In the genomic region with DNA sequence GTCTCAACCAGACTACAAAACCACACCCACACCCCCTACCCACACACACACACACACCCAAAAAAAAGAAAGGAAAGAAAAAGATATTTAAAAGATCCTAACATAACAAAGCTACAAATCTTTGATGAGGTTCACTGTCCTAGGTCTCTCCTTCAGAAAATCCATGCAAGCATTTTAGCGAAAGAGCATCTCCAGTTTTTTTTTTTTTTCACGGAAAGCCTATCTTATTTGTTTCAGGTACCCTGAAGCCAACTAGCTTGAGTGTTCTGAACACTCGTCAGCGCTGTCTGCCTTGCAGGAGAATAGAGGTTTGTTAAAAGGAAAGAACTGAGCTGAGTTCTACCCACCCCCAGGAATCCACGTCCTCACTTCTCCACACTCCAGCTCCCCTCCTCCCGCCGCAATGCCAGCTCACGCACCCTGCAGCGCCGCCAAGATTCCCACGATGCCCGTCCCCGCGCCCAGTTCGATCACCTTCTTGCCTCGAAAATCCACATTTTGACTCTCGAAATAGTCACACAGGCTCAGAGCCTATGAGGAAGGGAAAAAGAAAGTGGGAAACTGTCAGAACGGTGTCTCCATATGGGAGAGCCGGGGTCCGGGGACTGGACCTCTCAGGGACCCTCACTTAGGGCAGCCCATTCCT, we compare ENCODE assay signal across 8 mouse cellular contexts. TPM values are rescaled to one million over a fixed set of nuclear protein-coding genes. Genes with fewer than 3 reads are reported as not detected.
DNase-seq lines count a peak whose midpoint lies in the region; ATAC-seq and TF ChIP-seq lines count a peak whose summit lies in the region.

No protein-coding gene starts in this region.

- peaks cover 9% of the 10 kb centered on the region; the same call in 1 of the 2 replicates for H3K27me3 ChIP-seq in spleen, adult 2 months (ENCODE audit: control insufficient read depth, insufficient read depth, low read length)
- peaks cover 11% of the 10 kb centered on the region; the same call in 1 of the 2 replicates for H3K27me3 ChIP-seq in hindbrain, embryonic 14.5 days (ENCODE audit: control insufficient read depth, insufficient read depth, low read length)
- peaks cover 20% of the 10 kb centered on the region for H3K27me3 ChIP-seq in liver, embryonic 14.5 days (ENCODE audit: control insufficient read depth, insufficient read depth, low read length)
- H3K27me3 ChIP-seq in stomach, embryonic 15.5 days (replicated peaks), result no peaks in the 10 kb centered on the region

- H3K4me3 ChIP-seq in spleen, adult 2 months (ENCODE audit: extremely low read depth, insufficient read depth, insufficient read length), result peak overlapping the region; percentile 75
- peak overlapping the region; percentile 63 for H3K4me3 ChIP-seq in hindbrain, embryonic 14.5 days (replicated peaks; ENCODE audit: low read length)
- peak overlapping the region; percentile 60 to 66 for H3K4me3 ChIP-seq in liver, embryonic 14.5 days (ENCODE audit: insufficient read depth in 1 of 2, low read depth in 2 of 2, low read length in 2 of 2)
- peak overlapping the region; percentile 96 for H3K4me3 ChIP-seq in stomach, embryonic 15.5 days (replicated peaks)

- peak overlapping the region; percentile 82 for H3K9ac ChIP-seq in hindbrain, embryonic 14.5 days
- peak overlapping the region; percentile 50 for H3K9ac ChIP-seq in liver, embryonic 14.5 days (replicated peaks)
- peak overlapping the region; percentile 63 for H3K9ac ChIP-seq in stomach, embryonic 15.5 days

- TF ChIP-seq POLR2A in spleen, adult 2 months (IDR thresholded peaks at IDR 0.05; ENCODE audit: low read depth, low read length), result no peak

- TF ChIP-seq EP300 in liver, embryonic 14.5 days (IDR thresholded peaks at IDR 0.05; ENCODE audit: low read depth), result no peak

- H3K27ac ChIP-seq in spleen, adult 2 months (ENCODE audit: insufficient read depth, low read length), result no peak overlapping the region
- H3K27ac ChIP-seq in hindbrain, embryonic 14.5 days, result no peak overlapping the region
- H3K27ac ChIP-seq in liver, embryonic 14.5 days, result no peak overlapping the region
- H3K27ac ChIP-seq in stomach, embryonic 15.5 days, result peak overlapping the region; percentile 88

- peak; percentile 34 for DNase-seq in embryo, embryonic 10.5 days (ENCODE audit: low spot score)
- no peak for DNase-seq in embryo, embryonic 11 days
- no peak for DNase-seq in spleen, adult 2 months (ENCODE audit: low read depth in 1 of 2, low spot score in 2 of 2)
- no peak for DNase-seq in spleen, adult 12 weeks (ENCODE audit: low spot score)
- no peak for DNase-seq in hindbrain, embryonic 14.5 days (ENCODE audit: low spot score)
- no peak for DNase-seq in liver, embryonic 14.5 days (ENCODE audit: low read depth in 3 of 3, low spot score in 3 of 3)
- no peak for DNase-seq in ovary, postnatal 14 days (ENCODE audit: low spot score)

- no peak for TF ChIP-seq CTCF in spleen, adult 2 months (IDR thresholded peaks at IDR 0.05; ENCODE audit: extremely low read depth, insufficient read depth, insufficient read length, insufficient replicate concordance)
- TF ChIP-seq CTCF in liver, embryonic 14.5 days (IDR thresholded peaks at IDR 0.05; ENCODE audit: low read depth), result no peak

- H3K4me1 ChIP-seq in spleen, adult 2 months (ENCODE audit: control insufficient read depth, insufficient read depth, insufficient read length), result peaks cover 5% of the 10 kb centered on the region
- peaks cover 6% of the 10 kb centered on the region for H3K4me1 ChIP-seq in hindbrain, embryonic 14.5 days (replicated peaks; ENCODE audit: control insufficient read depth, insufficient read depth, low read length)
- H3K4me1 ChIP-seq in liver, embryonic 14.5 days (replicated peaks; ENCODE audit: control insufficient read depth in 2 of 2, insufficient read depth in 2 of 2, low read length in 1 of 2), result peaks cover 0 to 7% of the 10 kb centered on the region in 2 experiments; a peak in 3 of 4 replicates
- H3K4me1 ChIP-seq in stomach, embryonic 15.5 days, result 0 out of 2 replicates have a peak, but pooled peaks cover 6% of the 10 kb centered on the region

- no peaks in the 10 kb centered on the region for H3K9me3 ChIP-seq in hindbrain, embryonic 14.5 days (ENCODE audit: control insufficient read depth, low read length)
- H3K9me3 ChIP-seq in liver, embryonic 14.5 days (ENCODE audit: control insufficient read depth, low read length), result no peaks in the 10 kb centered on the region
- no peaks in the 10 kb centered on the region for H3K9me3 ChIP-seq in stomach, embryonic 15.5 days

- no peak for ATAC-seq in hindbrain, embryonic 14.5 days (ENCODE audit: low FRiP score)
- no peak for ATAC-seq in liver, embryonic 14.5 days (ENCODE audit: insufficient read depth)
- no peak for ATAC-seq in stomach, embryonic 15.5 days (ENCODE audit: insufficient read depth, low FRiP score, low read depth)

- peaks cover 3% of the 10 kb centered on the region for H3K36me3 ChIP-seq in spleen, adult 2 months (ENCODE audit: control insufficient read depth, insufficient read depth, low read length)
- H3K36me3 ChIP-seq in hindbrain, embryonic 14.5 days (replicated peaks; ENCODE audit: control insufficient read depth, insufficient read depth), result peaks cover 6% of the 10 kb centered on the region; the same call in 1 of the 2 replicates
- H3K36me3 ChIP-seq in liver, embryonic 14.5 days (replicated peaks; ENCODE audit: control insufficient read depth, insufficient read depth, low read depth), result no peaks in the 10 kb centered on the region; the same call in 1 of the 2 replicates
- peaks cover 9% of the 10 kb centered on the region for H3K36me3 ChIP-seq in stomach, embryonic 15.5 days

- H3K4me2 ChIP-seq in hindbrain, embryonic 14.5 days (replicated peaks), result peak overlapping the region; percentile 98
- peak overlapping the region; percentile 89 for H3K4me2 ChIP-seq in liver, embryonic 14.5 days (ENCODE audit: low read depth)
- peak overlapping the region; percentile 97 for H3K4me2 ChIP-seq in stomach, embryonic 15.5 days

- WGBS in spleen, adult 2 months, result 3% methylated on average over 20 of the region's 20 CpGs
- 2% methylated on average over 20 of the region's 20 CpGs for WGBS in hindbrain, embryonic 14.5 days
- 3% methylated on average over 20 of the region's 20 CpGs for WGBS in liver, embryonic 14.5 days (ENCODE audit: insufficient replicate concordance)
- under 1% methylated on average over 20 of the region's 20 CpGs for WGBS in stomach, embryonic 15.5 days

RNA-seq across cellular contexts. Expression of a gene that starts 0.5 kb away (rescaled TPM):
- 14.6 and 14.9 TPM in 2 replicates for polyA plus RNA-seq in spleen, adult 2 months (2012; rRNA removed)
- polyA plus RNA-seq in hindbrain, embryonic 14.5 days (2014; fragmentation: Nextera tagmentation; extraction: Ambion mirVana), result 19.5 and 22.1 TPM in 2 replicates
- 10.6 and 12.5 TPM in 2 replicates for polyA plus RNA-seq in liver, embryonic 14.5 days (2012; rRNA removed)
- polyA plus RNA-seq in liver, embryonic 14.5 days (2014; fragmentation: Nextera tagmentation; extraction: Ambion mirVana), result 18.1 and 19.3 TPM in 2 replicates
- polyA plus RNA-seq in stomach, embryonic 15.5 days (2015; fragmentation: Nextera tagmentation; extraction: Ambion mirVana), result 54.3 and 55.2 TPM in 2 replicates

RNA-seq across cellular contexts. Expression of a gene that starts 0.6 kb away (rescaled TPM):
- 0.35 and 0.42 TPM in 2 replicates for polyA plus RNA-seq in spleen, adult 2 months (2012; rRNA removed)
- polyA plus RNA-seq in hindbrain, embryonic 14.5 days (2014; fragmentation: Nextera tagmentation; extraction: Ambion mirVana), result 0.13 and 0.25 TPM in 2 replicates
- polyA plus RNA-seq in liver, embryonic 14.5 days (2012; rRNA removed), result 0.08 and 0.09 TPM in 2 replicates
- polyA plus RNA-seq in liver, embryonic 14.5 days (2014; fragmentation: Nextera tagmentation; extraction: Ambion mirVana), result 0.04 TPM in 1 of 2 replicates, not detected in the other
- polyA plus RNA-seq in stomach, embryonic 15.5 days (2015; fragmentation: Nextera tagmentation; extraction: Ambion mirVana), result 1.1 and 1.5 TPM in 2 replicates

RNA-seq across cellular contexts. Expression of a gene that starts 7.4 kb away (rescaled TPM):
- polyA plus RNA-seq in spleen, adult 2 months (2012; rRNA removed), result 0.20 and 0.26 TPM in 2 replicates
- 0.08 TPM in 1 of 2 replicates, not detected in the other for polyA plus RNA-seq in hindbrain, embryonic 14.5 days (2014; fragmentation: Nextera tagmentation; extraction: Ambion mirVana)
- polyA plus RNA-seq in liver, embryonic 14.5 days (2012; rRNA removed), result 0.07 and 0.08 TPM in 2 replicates
- polyA plus RNA-seq in liver, embryonic 14.5 days (2014; fragmentation: Nextera tagmentation; extraction: Ambion mirVana), result not detected in 2 replicates
- 0.17 and 0.32 TPM in 2 replicates for polyA plus RNA-seq in stomach, embryonic 15.5 days (2015; fragmentation: Nextera tagmentation; extraction: Ambion mirVana)

RNA-seq across cellular contexts. Expression of a gene that starts 10.1 kb away (rescaled TPM):
- polyA plus RNA-seq in spleen, adult 2 months (2012; rRNA removed), result 17.1 and 26.3 TPM in 2 replicates
- polyA plus RNA-seq in hindbrain, embryonic 14.5 days (2014; fragmentation: Nextera tagmentation; extraction: Ambion mirVana), result 59.1 and 65.0 TPM in 2 replicates
- 22.8 and 26.7 TPM in 2 replicates for polyA plus RNA-seq in liver, embryonic 14.5 days (2012; rRNA removed)
- polyA plus RNA-seq in liver, embryonic 14.5 days (2014; fragmentation: Nextera tagmentation; extraction: Ambion mirVana), result 40.7 and 49.2 TPM in 2 replicates
- polyA plus RNA-seq in stomach, embryonic 15.5 days (2015; fragmentation: Nextera tagmentation; extraction: Ambion mirVana), result 79.9 and 85.2 TPM in 2 replicates

RNA-seq across cellular contexts. Expression of a gene that starts 19.3 kb away (rescaled TPM):
- polyA plus RNA-seq in spleen, adult 2 months (2012; rRNA removed), result 3.1 and 4.1 TPM in 2 replicates
- 12.0 and 12.9 TPM in 2 replicates for polyA plus RNA-seq in hindbrain, embryonic 14.5 days (2014; fragmentation: Nextera tagmentation; extraction: Ambion mirVana)
- 0.07 and 0.12 TPM in 2 replicates for polyA plus RNA-seq in liver, embryonic 14.5 days (2012; rRNA removed)
- not detected in 2 replicates for polyA plus RNA-seq in liver, embryonic 14.5 days (2014; fragmentation: Nextera tagmentation; extraction: Ambion mirVana)
- 0.79 and 1.2 TPM in 2 replicates for polyA plus RNA-seq in stomach, embryonic 15.5 days (2015; fragmentation: Nextera tagmentation; extraction: Ambion mirVana)
